Mouse (Mus musculus) embryonic facial prominence, embryonic 15.5 days (tissue): ENCODE data around the gene Pigl. TPM values are rescaled to one million over a fixed set of nuclear protein-coding genes. Genes with fewer than 3 reads are reported as not detected.
A peak's percentile ranks its signal among the peaks of the same experiment; 100 is the strongest.

Experiments
- ATAC-seq: fragments of 200-750 bp; cut with Nextera tagmentation; 2 replicates; pipeline ENCODE4 v1.8.0; 2017; ENCODE audit warnings: low read depth, moderate TSS enrichment; ENCODE audit not compliant: insufficient number of reproducible peaks, low FRiP score, low TSS enrichment
- H3K27ac ChIP-seq: fragments of 300-500 bp; sonication (generic); replicated peaks from 2 replicates; pipeline ENCODE4 v1.5.1; 2015; ENCODE audit warnings: mild to moderate bottlenecking, inconsistent platforms
- H3K27me3 ChIP-seq: fragments of 300-500 bp; sonication (generic); 2 replicates; pipeline ENCODE4 v1.6.1; 2015; ENCODE audit warnings: inconsistent platforms
- H3K36me3 ChIP-seq: fragments of 300-500 bp; sonication (generic); 2 replicates; pipeline ENCODE4 v1.6.1; 2015; ENCODE audit warnings: mild to moderate bottlenecking, inconsistent platforms
- H3K4me1 ChIP-seq: fragments of 300-500 bp; sonication (generic); 2 replicates; pipeline ENCODE4 v1.6.1; 2015; ENCODE audit warnings: inconsistent platforms
- H3K4me2 ChIP-seq: fragments of 300-500 bp; sonication (generic); replicated peaks from 2 replicates; pipeline ENCODE4 v1.6.1; 2015; ENCODE audit warnings: mild to moderate bottlenecking, inconsistent platforms
- H3K4me3 ChIP-seq: fragments of 300-500 bp; sonication (generic); replicated peaks from 2 replicates; pipeline ENCODE4 v1.5.1; 2015; ENCODE audit warnings: mild to moderate bottlenecking, inconsistent platforms
- H3K9ac ChIP-seq: fragments of 300-500 bp; sonication (generic); 2 replicates; pipeline ENCODE4 v1.6.1; 2015; ENCODE audit warnings: inconsistent platforms
- H3K9me3 ChIP-seq: fragments of 300-500 bp; sonication (generic); replicated peaks from 2 replicates; pipeline ENCODE4 v1.6.1; 2016; ENCODE audit warnings: inconsistent platforms
- WGBS: fragments of 180-500 bp; shearing (Covaris S2); methylation state at CpG from one replicate; pipeline ENCODE4 v1.1.7; 2015; 5-methylcytosine and 5-hydroxymethylcytosine counted together
- polyA plus RNA-seq: library from polyadenylated mRNA; unstranded; fragments of >200 nt; fragmentation: Nextera tagmentation; extraction: Ambion mirVana; gene quantifications from 2 replicates; pipeline ENCODE4 v1.2.1, GENCODE M21; 2015

Pigl gene
- polyA plus RNA-seq, 1 experiment from 2014 or later: 9.2 TPM

DNA sequence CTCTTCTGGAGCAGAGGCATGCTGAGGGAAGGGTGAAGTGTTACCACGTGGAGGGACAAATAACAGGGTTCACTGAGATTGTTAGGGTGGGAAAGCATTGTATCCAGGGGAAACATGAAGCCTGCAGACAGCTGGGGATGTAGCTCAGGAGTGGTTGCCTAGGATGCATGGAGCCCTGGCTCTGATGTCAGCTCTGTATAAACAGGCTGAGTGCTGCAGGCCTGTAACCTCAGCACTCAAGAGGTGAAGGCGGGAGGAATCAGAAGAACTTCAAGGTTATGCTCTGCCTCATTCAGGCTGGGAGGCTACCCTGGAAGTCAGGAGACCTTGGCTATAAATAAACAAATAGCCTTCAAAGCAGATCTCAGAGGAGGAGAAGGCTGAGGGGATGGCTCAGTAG, 60.7 kb downstream of the Pigl start:
- no peak overlapping the region for H3K9ac ChIP-seq
- WGBS: 27% methylated on average over 2 of the region's 2 CpGs
- ATAC-seq: 0 out of 2 replicates have a peak, but pooled peaks have one; percentile 34

DNA sequence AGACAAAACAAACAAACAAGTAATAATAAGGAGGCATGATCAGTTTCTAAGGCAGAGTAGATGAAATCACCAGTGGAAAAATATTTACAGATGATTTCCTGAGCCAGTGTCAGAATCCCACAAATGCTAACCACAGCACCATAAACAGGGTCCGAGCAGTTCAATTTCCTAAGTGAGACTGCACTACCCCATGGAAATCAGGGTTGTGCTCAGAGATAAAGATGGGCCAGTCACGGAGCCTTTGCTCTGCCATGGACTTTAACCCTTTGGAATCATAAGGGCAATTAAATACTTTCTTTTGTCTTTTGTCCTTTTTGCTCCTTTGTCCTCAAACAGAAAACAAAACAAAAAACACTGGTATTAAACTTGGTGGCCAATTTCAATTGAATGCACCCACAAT, 64.0 kb downstream of the Pigl start:
- no peaks in the 10 kb centered on the region; the same call in 1 of the 2 replicates for H3K36me3 ChIP-seq
- H3K9ac ChIP-seq: no peak overlapping the region
- H3K27me3 ChIP-seq: no peaks in the 10 kb centered on the region
- no peak overlapping the region for H3K4me2 ChIP-seq
- H3K27ac ChIP-seq: no peak overlapping the region
- no peak overlapping the region for H3K4me3 ChIP-seq
- WGBS: 63% methylated on average over 2 of the region's 2 CpGs
- 0 out of 2 replicates have a peak, but pooled peaks cover 5% of the 10 kb centered on the region for H3K4me1 ChIP-seq
- no peaks in the 10 kb centered on the region for H3K9me3 ChIP-seq
- no peak for ATAC-seq

More for the DNA sequence above, 60.7 kb downstream of the Pigl start:
- H3K27ac ChIP-seq: no peak overlapping the region
- no peaks in the 10 kb centered on the region for H3K36me3 ChIP-seq
- H3K27me3 ChIP-seq: no peaks in the 10 kb centered on the region
- no peaks in the 10 kb centered on the region for H3K9me3 ChIP-seq
- 0 out of 2 replicates have a peak, but pooled peaks cover 1% of the 10 kb centered on the region for H3K4me1 ChIP-seq
- H3K4me2 ChIP-seq: no peak overlapping the region
- no peak overlapping the region for H3K4me3 ChIP-seq

DNA sequence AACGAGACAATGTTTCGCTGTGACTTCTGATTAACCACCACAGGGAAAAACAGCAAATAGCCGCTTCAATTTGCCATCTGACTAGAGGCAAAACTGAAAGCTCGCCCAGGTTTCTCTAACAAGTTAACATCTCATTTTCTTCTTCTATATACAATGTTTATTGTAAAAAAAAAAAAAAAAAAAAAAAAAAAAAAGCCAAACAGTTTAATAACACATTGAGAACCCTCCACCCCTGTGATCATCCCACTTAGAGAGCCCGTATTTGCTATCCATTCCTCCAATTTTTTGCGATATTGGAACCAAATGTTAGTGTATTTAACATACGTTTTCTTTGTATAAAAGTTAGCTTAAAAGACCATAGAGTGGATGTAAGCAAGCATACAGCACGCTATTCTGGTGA, 78.8 kb downstream of the Pigl start:
- Histone ChIP-seq H3K27ac (no peak overlapping the region), H3K4me2 (peak overlapping the region; percentile 93), H3K27me3 (peaks cover 10% of the 10 kb centered on the region), H3K9me3 (no peaks in the 10 kb centered on the region), H3K4me3 (peak overlapping the region; percentile 73), H3K9ac (no peak overlapping the region), H3K36me3 (0 out of 2 replicates have a peak, but pooled peaks cover 6% of the 10 kb centered on the region), H3K4me1 (peaks cover 9% of the 10 kb centered on the region; the same call in 1 of the 2 replicates)
- ATAC-seq: no peak
- 61% methylated on average over 8 of the region's 8 CpGs for WGBS

DNA sequence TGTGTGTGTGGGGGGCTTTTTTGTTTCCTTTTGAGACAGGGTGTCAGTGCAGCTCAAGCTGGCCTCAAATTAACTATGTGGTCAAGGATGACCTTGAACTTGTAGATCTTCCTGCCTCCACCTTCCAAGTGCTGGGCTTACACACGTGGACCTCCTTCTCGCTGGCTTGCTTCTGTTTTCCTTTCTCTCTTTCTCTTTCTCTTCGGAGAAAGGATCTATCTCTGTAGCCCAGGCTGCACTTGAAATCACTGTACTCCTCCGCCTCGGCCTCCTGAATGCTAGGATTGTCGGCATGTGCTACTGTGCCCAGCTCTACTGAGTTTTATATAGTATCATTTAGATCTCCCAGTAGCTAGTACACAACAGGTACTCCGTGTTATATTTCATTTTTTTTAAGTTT, 79.3 kb downstream of the Pigl start:
- Histone ChIP-seq H3K9me3 (no peaks in the 10 kb centered on the region), H3K9ac (no peak overlapping the region), H3K27me3 (peaks cover 10% of the 10 kb centered on the region), H3K4me1 (peaks cover 9% of the 10 kb centered on the region; the same call in 1 of the 2 replicates), H3K4me2 (peak overlapping the region; percentile 93), H3K4me3 (peak overlapping the region; percentile 73), H3K36me3 (0 out of 2 replicates have a peak, but pooled peaks cover 5% of the 10 kb centered on the region), H3K27ac (no peak overlapping the region; the same call in 1 of the 2 replicates)
- WGBS: 26% methylated on average over 7 of the region's 7 CpGs
- ATAC-seq: no peak

DNA sequence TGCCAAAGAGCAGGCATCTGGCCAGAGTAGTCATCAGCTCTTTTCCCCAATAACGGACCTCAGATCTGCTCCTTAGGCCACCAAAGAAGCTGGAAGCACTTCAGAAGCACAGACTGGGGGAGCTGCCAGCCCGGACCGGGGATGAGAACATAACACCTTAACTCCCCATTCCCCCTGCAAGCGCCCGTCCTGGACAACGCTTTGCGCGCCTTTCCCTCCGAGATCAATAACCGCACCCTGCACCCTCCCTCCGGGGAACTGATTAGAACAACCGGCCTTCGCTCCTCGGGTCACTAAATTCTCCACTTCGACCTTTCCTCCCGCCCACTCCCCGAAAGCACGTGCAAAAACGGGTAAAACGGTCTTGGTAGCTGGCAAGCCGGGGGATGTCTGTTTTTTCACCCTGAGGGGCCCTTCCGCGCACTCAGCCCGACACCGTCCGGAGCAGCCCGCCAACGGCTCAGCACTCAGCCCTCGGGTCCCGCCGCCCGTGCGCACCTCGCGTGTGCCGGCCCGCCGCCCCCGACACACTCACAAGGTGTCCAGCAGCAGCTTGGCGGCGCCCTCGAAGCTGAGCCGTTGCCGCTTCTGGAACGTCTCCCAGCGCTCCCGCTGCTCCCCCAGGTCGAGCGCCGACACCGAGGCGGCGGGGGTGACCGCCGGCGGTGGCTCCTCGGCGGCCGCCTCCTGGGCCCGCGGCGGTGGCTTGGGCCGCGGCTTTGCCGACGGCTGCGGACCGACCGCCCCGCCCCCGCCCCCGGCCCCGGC, 80.2 kb downstream of the Pigl start:
- peaks cover 9% of the 10 kb centered on the region; the same call in 1 of the 2 replicates for H3K4me1 ChIP-seq
- H3K27ac ChIP-seq: peak overlapping the region; percentile 48; the same call in 1 of the 2 replicates
- H3K4me2 ChIP-seq: peak overlapping the region; percentile 93
- H3K9ac ChIP-seq: peak overlapping the region; percentile 82
- peaks cover 10% of the 10 kb centered on the region for H3K27me3 ChIP-seq
- H3K9me3 ChIP-seq: no peaks in the 10 kb centered on the region
- H3K36me3 ChIP-seq: 0 out of 2 replicates have a peak, but pooled peaks cover 1% of the 10 kb centered on the region
- under 1% methylated on average over 62 of the region's 73 CpGs for WGBS
- ATAC-seq: peak; percentile 74
- peak overlapping the region; percentile 73 for H3K4me3 ChIP-seq

DNA sequence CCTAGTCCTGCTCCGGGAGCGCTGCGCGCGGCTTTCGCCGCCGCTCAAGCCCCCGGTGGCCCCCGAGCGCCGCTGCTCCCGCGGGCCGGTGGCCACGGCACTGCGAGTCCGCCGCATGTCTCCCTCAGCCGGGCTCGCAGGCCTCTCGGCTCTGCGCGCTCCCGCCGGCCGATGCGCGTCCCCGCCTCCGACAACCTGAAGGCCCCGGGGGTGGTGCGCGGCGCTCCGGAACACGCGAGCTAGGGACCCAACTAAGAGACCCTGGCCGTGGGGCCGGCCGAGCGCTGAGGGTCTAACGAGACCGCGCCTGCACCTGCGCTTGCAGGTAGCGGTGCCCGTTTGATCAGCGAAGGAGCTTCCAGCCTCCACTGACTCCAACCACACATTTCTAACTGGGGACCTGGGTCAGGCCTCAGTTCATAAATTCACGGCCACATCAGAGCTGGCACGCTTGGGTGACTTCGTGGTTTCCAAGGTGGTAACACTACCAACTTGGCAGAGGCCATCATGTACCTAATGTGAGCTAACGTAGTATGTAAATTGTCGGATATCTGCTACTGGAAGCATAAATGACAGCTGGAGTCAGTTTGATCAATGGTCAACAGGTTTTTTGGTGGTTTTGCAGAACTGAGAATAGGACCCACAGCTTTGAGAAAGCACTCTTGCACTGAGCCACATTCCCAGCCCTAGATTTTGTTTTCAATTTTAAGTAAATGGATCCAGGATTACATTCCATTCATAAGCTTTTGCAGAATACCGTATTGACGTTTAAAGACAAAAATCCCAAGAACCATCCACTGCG, 81.0 kb downstream of the Pigl start, which contains the start of gene Cenpv:
Gene Cenpv (minus strand): TSS at position 173 of the 802 bp plus-strand sequence.
- no peaks in the 10 kb centered on the region for H3K36me3 ChIP-seq
- peak within 1 kb of the TSS; percentile 82 for H3K9ac ChIP-seq
- peak within 1 kb of the TSS; percentile 73 for H3K4me3 ChIP-seq
- peak; percentile 64 for ATAC-seq
- H3K27ac ChIP-seq: peak within 1 kb of the TSS; percentile 48; the same call in 1 of the 2 replicates
- 3% methylated on average over 57 of the region's 57 CpGs for WGBS
- no peaks in the 10 kb centered on the region for H3K9me3 ChIP-seq
- H3K4me2 ChIP-seq: peak within 1 kb of the TSS; percentile 93
- H3K4me1 ChIP-seq: peaks cover 9% of the 10 kb centered on the region; the same call in 1 of the 2 replicates
- H3K27me3 ChIP-seq: peaks cover 10% of the 10 kb centered on the region

DNA sequence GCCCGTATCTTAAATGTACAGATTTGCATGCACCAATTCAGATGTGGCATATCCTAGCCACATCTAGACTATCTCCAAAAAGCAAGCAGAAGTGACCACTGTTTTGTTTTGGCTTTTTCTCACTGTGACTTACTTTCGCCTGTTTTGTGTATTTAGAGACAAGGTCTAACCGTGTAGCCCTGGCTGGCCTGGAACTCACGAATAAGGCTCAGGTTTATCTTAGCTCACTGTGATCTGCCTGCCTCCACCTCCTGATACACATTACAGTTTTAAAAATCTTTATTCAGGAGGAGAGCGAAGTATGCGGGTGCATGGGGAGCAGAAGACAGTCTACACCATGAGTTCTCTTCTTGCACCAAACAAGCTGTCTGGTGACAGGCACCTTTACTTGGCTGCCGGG, 81.9 kb downstream of the Pigl start:
- H3K4me3 ChIP-seq: no peak overlapping the region
- no peak overlapping the region for H3K4me2 ChIP-seq
- H3K9ac ChIP-seq: no peak overlapping the region
- peaks cover 10% of the 10 kb centered on the region for H3K27me3 ChIP-seq
- no peak for ATAC-seq
- H3K9me3 ChIP-seq: no peaks in the 10 kb centered on the region
- H3K4me1 ChIP-seq: peaks cover 9% of the 10 kb centered on the region; the same call in 1 of the 2 replicates
- H3K36me3 ChIP-seq: no peaks in the 10 kb centered on the region
- no peak overlapping the region for H3K27ac ChIP-seq
- whole genome bisulfite sequencing: 79% methylated on average over 7 of the region's 7 CpGs

DNA sequence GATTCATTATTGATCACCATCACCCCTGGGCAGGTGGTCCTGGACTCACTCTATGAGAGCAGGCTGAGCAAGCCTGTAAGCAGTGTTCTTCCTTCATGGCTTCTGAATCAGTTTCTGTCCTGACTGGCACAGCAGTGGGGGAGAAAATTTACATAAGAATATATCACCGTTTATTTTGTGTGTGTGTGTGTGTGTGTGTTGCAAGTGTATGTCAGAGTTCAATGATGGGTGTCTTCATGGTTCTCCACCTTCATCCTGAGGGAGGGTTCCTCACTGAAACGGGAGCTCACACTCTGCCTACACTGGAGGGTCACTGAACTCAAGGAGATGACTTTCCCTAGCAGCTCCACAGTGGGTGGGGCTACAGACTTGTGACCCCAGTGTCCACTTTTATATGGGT, 82.7 kb downstream of the Pigl start:
- Histone ChIP-seq H3K4me1 (peaks cover 9% of the 10 kb centered on the region; the same call in 1 of the 2 replicates), H3K4me3 (no peak overlapping the region), H3K27me3 (peaks cover 10% of the 10 kb centered on the region), H3K4me2 (no peak overlapping the region), H3K27ac (no peak overlapping the region), H3K36me3 (no peaks in the 10 kb centered on the region), H3K9ac (no peak overlapping the region), H3K9me3 (no peaks in the 10 kb centered on the region)
- WGBS: 61% methylated on average over 2 of the region's 2 CpGs
- no peak for ATAC-seq

DNA sequence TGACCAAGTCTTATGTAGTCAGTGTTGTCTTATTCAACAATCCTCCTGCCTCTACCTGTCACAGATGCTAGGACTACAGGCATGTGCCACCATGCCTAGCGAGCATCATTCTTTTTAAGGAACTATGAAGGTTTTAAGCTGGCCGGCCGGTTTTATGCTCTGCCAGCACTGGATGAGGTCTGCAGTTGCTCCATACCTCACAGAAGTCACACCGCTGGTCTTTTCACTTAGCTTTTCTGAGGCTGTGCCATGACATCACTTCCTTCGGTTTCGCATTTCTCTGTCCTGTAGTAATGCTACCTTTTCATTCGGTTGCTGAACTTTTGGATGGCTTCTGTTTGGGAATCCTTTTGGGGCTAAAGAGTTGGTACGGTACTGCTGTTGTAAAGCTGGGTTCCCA, 83.3 kb downstream of the Pigl start:
- no peaks in the 10 kb centered on the region for H3K36me3 ChIP-seq
- H3K4me2 ChIP-seq: no peak overlapping the region
- peaks cover 9% of the 10 kb centered on the region; the same call in 1 of the 2 replicates for H3K4me1 ChIP-seq
- 74% methylated on average over 8 of the region's 8 CpGs for WGBS
- no peak for ATAC-seq
- H3K27ac ChIP-seq: no peak overlapping the region
- no peak overlapping the region for H3K4me3 ChIP-seq
- H3K9me3 ChIP-seq: no peaks in the 10 kb centered on the region
- H3K9ac ChIP-seq: no peak overlapping the region
- peaks cover 10% of the 10 kb centered on the region for H3K27me3 ChIP-seq

DNA sequence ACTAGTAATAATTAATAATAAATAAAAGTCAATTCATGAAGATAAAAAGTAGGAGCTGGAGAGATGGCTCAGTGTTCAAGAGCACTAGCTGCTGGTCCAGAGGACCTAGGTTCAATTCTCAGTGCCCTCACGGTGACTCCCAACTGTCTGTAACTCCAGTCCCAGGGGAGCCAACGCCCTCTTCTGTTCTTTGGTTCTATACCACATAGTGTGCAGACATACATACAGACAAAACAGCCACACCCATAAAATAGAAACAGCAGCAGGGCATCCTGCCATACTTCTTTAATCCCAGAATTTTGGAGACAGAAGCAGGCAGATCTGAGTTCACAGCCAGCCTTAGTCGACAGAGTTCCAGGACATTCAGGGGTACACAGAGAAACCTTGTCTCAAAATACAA, 85.7 kb downstream of the Pigl start:
- no peak overlapping the region for H3K27ac ChIP-seq
- 87% methylated on average over 3 of the region's 3 CpGs for WGBS

DNA sequence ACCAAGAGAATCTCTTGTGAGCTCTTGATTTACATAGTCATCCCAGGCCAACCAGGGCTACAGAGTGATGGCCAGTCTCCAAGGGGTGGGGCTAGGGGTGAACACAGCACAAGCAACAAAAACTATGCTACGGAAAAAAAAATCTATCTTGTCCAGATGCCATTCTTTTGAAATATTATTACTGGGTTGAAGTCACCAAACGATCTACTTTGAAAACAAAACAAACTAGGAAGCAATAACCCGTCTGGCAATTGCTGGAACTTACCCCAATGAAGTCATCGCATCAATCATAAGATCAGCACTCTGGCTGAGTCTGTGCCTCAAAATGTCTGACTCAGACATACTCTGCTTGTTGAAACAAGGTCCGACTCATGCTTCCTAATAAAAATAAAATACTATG, 91.5 kb downstream of the Pigl start:
- no peaks in the 10 kb centered on the region for H3K27me3 ChIP-seq
- H3K36me3 ChIP-seq: peaks cover 10% of the 10 kb centered on the region; the same call in 1 of the 2 replicates
- peaks cover 30% of the 10 kb centered on the region for H3K4me1 ChIP-seq
- peak overlapping the region; percentile 69 for H3K4me2 ChIP-seq
- peak overlapping the region; percentile 65 for H3K4me3 ChIP-seq
- 9% methylated on average over 5 of the region's 5 CpGs for WGBS
- no peak for ATAC-seq
- H3K27ac ChIP-seq: peak overlapping the region; percentile 99
- peak overlapping the region; percentile 94; the same call in 1 of the 2 replicates for H3K9ac ChIP-seq
- no peaks in the 10 kb centered on the region for H3K9me3 ChIP-seq

More for the DNA sequence above, 85.7 kb downstream of the Pigl start:
- Histone ChIP-seq H3K27me3 (peaks cover 10% of the 10 kb centered on the region), H3K9ac (no peak overlapping the region), H3K4me1 (0 out of 2 replicates have a peak, but pooled peaks cover 4% of the 10 kb centered on the region), H3K4me3 (no peak overlapping the region), H3K9me3 (no peaks in the 10 kb centered on the region), H3K36me3 (no peaks in the 10 kb centered on the region), H3K4me2 (no peak overlapping the region)
- ATAC-seq: no peak
